Mouse (Mus musculus): Measurements from ENCODE around the gene Hnrnpul1. TPM values are rescaled to one million over a fixed set of nuclear protein-coding genes. Genes with fewer than 3 reads are reported as not detected.

Gene Hnrnpul1
- polyA plus RNA-seq, 1 experiment from 2014 or later: 67.6 TPM

GRCm38 (mm10) chr7:25688810-25689586, 65.6 kb downstream of the Hnrnpul1 start:
- WGBS: under 1% methylated on average over 52 of the region's 52 CpGs
- Histone ChIP-seq H3K4me2 (peak overlapping the region; percentile 87), H3K4me3 (replicated peaks) (peak overlapping the region; percentile 67), H3K36me3 (no peaks in the 10 kb centered on the region), H3K27me3 (peaks cover 72% of the 10 kb centered on the region), H3K27ac (no peak overlapping the region), H3K9ac (replicated peaks) (peak overlapping the region; percentile 50), H3K9me3 (no peaks in the 10 kb centered on the region; the same call in 1 of the 2 replicates), H3K4me1 (replicated peaks) (peaks cover 36% of the 10 kb centered on the region)
- no peak for ATAC-seq (ENCODE audit: insufficient number of reproducible peaks, insufficient read depth, low FRiP score, low TSS enrichment, low read depth)

GRCm38 (mm10) chr7:25687811-25688401, 66.7 kb downstream of the Hnrnpul1 start:
- H3K4me1 ChIP-seq (replicated peaks): peaks cover 36% of the 10 kb centered on the region
- under 1% methylated on average over 47 of the region's 47 CpGs for WGBS
- no peaks in the 10 kb centered on the region; the same call in 1 of the 2 replicates for H3K9me3 ChIP-seq
- no peak for ATAC-seq (ENCODE audit: insufficient number of reproducible peaks, insufficient read depth, low FRiP score, low TSS enrichment, low read depth)
- H3K9ac ChIP-seq (replicated peaks): peak overlapping the region; percentile 63
- peaks cover 72% of the 10 kb centered on the region for H3K27me3 ChIP-seq
- H3K36me3 ChIP-seq: no peaks in the 10 kb centered on the region
- H3K4me2 ChIP-seq: peak overlapping the region; percentile 87
- H3K4me3 ChIP-seq (replicated peaks): peak overlapping the region; percentile 67
- peak overlapping the region; percentile 23; the same call in 1 of the 2 replicates for H3K27ac ChIP-seq

- 1% methylated on average over 52 of the region's 69 CpGs for WGBS
- Histone ChIP-seq H3K9me3 (no peaks in the 10 kb centered on the region), H3K9ac (replicated peaks) (peak within 1 kb of the TSS; percentile 63), H3K27me3 (peaks cover 70% of the 10 kb centered on the region), H3K4me3 (replicated peaks) (peak within 1 kb of the TSS; percentile 67), H3K36me3 (no peaks in the 10 kb centered on the region), H3K4me2 (peak within 1 kb of the TSS; percentile 87), H3K27ac (peak within 1 kb of the TSS; percentile 23; the same call in 1 of the 2 replicates), H3K4me1 (replicated peaks) (peaks cover 36% of the 10 kb centered on the region)
- peak; percentile 43 for ATAC-seq (ENCODE audit: insufficient number of reproducible peaks, insufficient read depth, low FRiP score, low TSS enrichment, low read depth)
Measured at GRCm38 (mm10) chr7:25686680-25687531, 67.7 kb downstream of the Hnrnpul1 start, which contains the start of gene Tgfb1. Gene Tgfb1, plus strand, starts transcription at chr7:25687002.

GRCm38 (mm10) chr7:25685926-25686470, 68.6 kb downstream of the Hnrnpul1 start:
- ATAC-seq (ENCODE audit: insufficient number of reproducible peaks, insufficient read depth, low FRiP score, low TSS enrichment, low read depth): no peak
- Histone ChIP-seq H3K27me3 (peaks cover 62% of the 10 kb centered on the region), H3K9me3 (no peaks in the 10 kb centered on the region), H3K4me3 (replicated peaks) (peak overlapping the region; percentile 67), H3K4me1 (replicated peaks) (peaks cover 40% of the 10 kb centered on the region), H3K4me2 (peak overlapping the region; percentile 87), H3K9ac (replicated peaks) (peak overlapping the region; percentile 63; the same call in 1 of the 2 replicates), H3K27ac (no peak overlapping the region), H3K36me3 (no peaks in the 10 kb centered on the region)
- 67% methylated on average over 21 of the region's 21 CpGs for WGBS

GRCm38 (mm10) chr7:25684659-25685058, 69.9 kb downstream of the Hnrnpul1 start:
- Histone ChIP-seq H3K9ac (replicated peaks) (no peak overlapping the region), H3K4me2 (no peak overlapping the region), H3K27ac (no peak overlapping the region), H3K9me3 (no peaks in the 10 kb centered on the region), H3K36me3 (no peaks in the 10 kb centered on the region), H3K4me3 (replicated peaks) (no peak overlapping the region), H3K27me3 (peaks cover 50% of the 10 kb centered on the region), H3K4me1 (replicated peaks) (peaks cover 40% of the 10 kb centered on the region)
- no peak for ATAC-seq (ENCODE audit: insufficient number of reproducible peaks, insufficient read depth, low FRiP score, low TSS enrichment, low read depth)
- WGBS: 86% methylated on average over 6 of the region's 6 CpGs

GRCm38 (mm10) chr7:25683474-25684180, 70.9 kb downstream of the Hnrnpul1 start:
- peaks cover 31% of the 10 kb centered on the region for H3K4me1 ChIP-seq (replicated peaks)
- WGBS: 75% methylated on average over 7 of the region's 7 CpGs
- H3K27ac ChIP-seq: no peak overlapping the region
- H3K36me3 ChIP-seq: no peaks in the 10 kb centered on the region
- ATAC-seq (ENCODE audit: insufficient number of reproducible peaks, insufficient read depth, low FRiP score, low TSS enrichment, low read depth): no peak
- no peak overlapping the region for H3K4me3 ChIP-seq (replicated peaks)
- H3K9ac ChIP-seq (replicated peaks): no peak overlapping the region; the same call in 1 of the 2 replicates
- H3K4me2 ChIP-seq: no peak overlapping the region
- peaks cover 50% of the 10 kb centered on the region for H3K27me3 ChIP-seq
- H3K9me3 ChIP-seq: no peaks in the 10 kb centered on the region

GRCm38 (mm10) chr7:25681341-25682231, 73.0 kb downstream of the Hnrnpul1 start:
- H3K36me3 ChIP-seq: no peaks in the 10 kb centered on the region
- peaks cover 41% of the 10 kb centered on the region for H3K27me3 ChIP-seq
- H3K4me3 ChIP-seq (replicated peaks): peak overlapping the region; percentile 61
- peak overlapping the region; percentile 59 for H3K4me2 ChIP-seq
- no peak for ATAC-seq (ENCODE audit: insufficient number of reproducible peaks, insufficient read depth, low FRiP score, low TSS enrichment, low read depth)
- WGBS: 65% methylated on average over 15 of the region's 15 CpGs
- H3K4me1 ChIP-seq (replicated peaks): peaks cover 12% of the 10 kb centered on the region
- H3K9me3 ChIP-seq: no peaks in the 10 kb centered on the region
- no peak overlapping the region for H3K9ac ChIP-seq (replicated peaks)
- no peak overlapping the region for H3K27ac ChIP-seq

- Histone ChIP-seq H3K4me1 (replicated peaks) (peaks cover 4% of the 10 kb centered on the region; the same call in 1 of the 2 replicates), H3K27me3 (peaks cover 41% of the 10 kb centered on the region), H3K4me2 (peak within 1 kb of the TSS; percentile 59), H3K9ac (replicated peaks) (peak within 1 kb of the TSS; percentile 60; the same call in 1 of the 2 replicates), H3K4me3 (replicated peaks) (peak within 1 kb of the TSS; percentile 61), H3K9me3 (no peaks in the 10 kb centered on the region), H3K27ac (peak within 1 kb of the TSS; percentile 94), H3K36me3 (no peaks in the 10 kb centered on the region)
- ATAC-seq (ENCODE audit: insufficient number of reproducible peaks, insufficient read depth, low FRiP score, low TSS enrichment, low read depth): peak; percentile 93
- WGBS: under 1% methylated on average over 46 of the region's 46 CpGs
Measured at GRCm38 (mm10) chr7:25680514-25681258, 73.9 kb downstream of the Hnrnpul1 start, which contains the start of gene B9d2. Gene B9d2, plus strand, starts transcription at chr7:25680780.

GRCm38 (mm10) chr7:25679971-25680370, 74.6 kb downstream of the Hnrnpul1 start:
- 0 out of 2 replicates have a peak overlapping the region, but pooled peaks have one; percentile 94 for H3K27ac ChIP-seq
- no peak for ATAC-seq (ENCODE audit: insufficient number of reproducible peaks, insufficient read depth, low FRiP score, low TSS enrichment, low read depth)

More at GRCm38 (mm10) chr7:25679971-25680370, 74.6 kb downstream of the Hnrnpul1 start:
- no peak overlapping the region for H3K9ac ChIP-seq (replicated peaks)
- H3K36me3 ChIP-seq: no peaks in the 10 kb centered on the region
- peaks cover 9% of the 10 kb centered on the region for H3K4me1 ChIP-seq (replicated peaks)
- 14% methylated on average over 6 of the region's 6 CpGs for WGBS
- H3K4me3 ChIP-seq (replicated peaks): peak overlapping the region; percentile 61
- H3K9me3 ChIP-seq: no peaks in the 10 kb centered on the region
- peaks cover 41% of the 10 kb centered on the region for H3K27me3 ChIP-seq
- H3K4me2 ChIP-seq: peak overlapping the region; percentile 59
